Mouse (Mus musculus): ENCODE measurements around the gene Rassf3. TPM values are rescaled to one million over a fixed set of nuclear protein-coding genes. Genes with fewer than 3 reads are reported as not detected.

Rassf3 gene
- total RNA-seq (2022), result 10 to 100 TPM; 43.2 to 52.0 (median 45.0) TPM

DNA sequence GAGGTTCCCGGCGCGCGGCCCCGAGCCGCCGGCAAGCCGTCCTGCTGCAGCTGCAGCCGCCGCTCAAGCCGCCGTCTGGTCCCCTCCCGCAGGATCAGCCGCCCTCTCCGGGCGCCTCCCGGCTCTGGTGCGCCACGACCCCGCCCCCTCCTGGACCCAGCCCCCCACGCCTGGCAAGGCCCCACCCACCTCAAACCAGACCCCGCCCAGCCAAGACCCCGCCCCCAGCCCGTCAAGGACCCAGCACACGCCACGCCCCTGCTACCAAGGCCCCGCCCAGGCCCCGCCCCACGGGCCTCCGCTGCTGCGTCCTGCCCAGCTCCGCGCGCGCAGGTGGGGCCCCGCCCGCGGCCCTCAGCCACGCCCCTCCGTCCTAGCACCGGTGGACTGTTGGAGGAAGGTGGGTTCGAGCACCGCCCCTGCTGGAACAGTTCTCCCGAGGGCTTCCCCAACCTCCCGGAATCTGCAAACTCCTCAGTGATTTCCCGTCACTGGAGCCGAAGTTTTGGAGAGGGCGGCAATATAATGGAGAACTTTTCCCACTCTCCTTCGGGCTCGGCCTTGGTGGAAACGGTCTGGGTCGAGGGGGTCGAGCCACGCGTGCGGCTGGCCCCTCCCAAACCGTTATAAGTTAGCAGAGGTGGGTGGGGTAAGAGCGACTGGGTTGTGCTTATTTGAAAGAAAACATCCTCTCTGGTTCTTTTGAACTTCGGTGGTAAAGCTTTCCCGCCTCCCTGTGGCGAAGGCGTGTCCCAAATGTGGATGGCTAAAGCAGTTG is at the start of gene Rassf3:
Gene Rassf3, minus strand, starts transcription at position 158 of the 778 bp plus-strand sequence.
- peak; percentile 57 to 83 for DNase-seq (ENCODE audit: low spot score in 2 of 2)

DNA sequence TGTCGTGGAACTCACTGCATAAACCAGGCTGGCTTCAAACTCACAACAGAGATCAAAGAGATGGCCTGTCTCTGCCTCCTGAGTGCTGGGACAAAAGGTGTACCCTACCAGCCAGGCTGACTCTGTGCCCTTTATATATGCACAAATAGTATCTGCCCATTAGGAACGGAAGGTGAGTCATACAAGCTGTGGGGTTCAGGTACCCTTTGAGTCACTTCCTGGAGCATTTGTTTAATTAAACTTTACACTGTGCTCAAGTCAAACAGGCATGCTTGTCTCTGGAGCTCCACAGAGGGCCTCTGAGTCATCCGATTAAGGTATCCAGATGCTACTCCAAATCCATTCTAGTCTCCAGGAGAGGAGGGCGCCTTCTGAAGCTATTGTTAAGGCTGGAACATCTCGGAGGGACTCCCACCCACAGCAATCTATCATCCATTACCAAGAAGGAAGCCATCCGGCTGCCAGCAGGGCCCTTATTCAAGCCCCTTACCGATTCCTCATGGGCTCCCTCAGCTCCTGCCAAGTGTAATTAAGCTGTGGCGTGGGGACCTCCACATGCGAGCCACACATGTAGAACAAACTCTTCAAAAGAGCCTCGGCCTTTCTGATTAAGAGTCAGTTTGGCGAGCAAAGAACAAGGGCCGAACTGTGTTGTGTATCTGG is 44.9 kb upstream of the Rassf3 start:
- DNase-seq (ENCODE audit: low spot score in 2 of 2), result no peak

DNA sequence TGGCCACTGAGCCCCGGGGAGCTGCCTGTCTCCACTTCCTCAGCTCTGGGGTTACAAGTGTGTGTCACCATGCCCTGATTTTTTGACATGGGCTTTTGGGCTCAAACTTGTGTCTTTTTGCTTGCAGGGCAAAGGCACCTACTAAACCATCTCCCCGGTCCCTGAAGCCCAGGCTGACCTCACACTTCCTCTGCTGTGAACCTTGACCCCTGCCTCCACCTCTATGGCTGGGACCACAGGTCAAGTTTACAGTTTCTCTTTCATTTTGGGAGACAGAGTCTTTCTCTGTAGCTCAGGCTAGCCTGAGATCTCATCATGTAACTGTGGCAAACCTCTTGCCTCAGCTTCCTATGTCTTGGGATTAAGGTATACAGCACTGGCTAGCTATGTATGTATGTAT is 43.6 kb upstream of the Rassf3 start:
- no peak for DNase-seq (ENCODE audit: low spot score in 2 of 2)

DNA sequence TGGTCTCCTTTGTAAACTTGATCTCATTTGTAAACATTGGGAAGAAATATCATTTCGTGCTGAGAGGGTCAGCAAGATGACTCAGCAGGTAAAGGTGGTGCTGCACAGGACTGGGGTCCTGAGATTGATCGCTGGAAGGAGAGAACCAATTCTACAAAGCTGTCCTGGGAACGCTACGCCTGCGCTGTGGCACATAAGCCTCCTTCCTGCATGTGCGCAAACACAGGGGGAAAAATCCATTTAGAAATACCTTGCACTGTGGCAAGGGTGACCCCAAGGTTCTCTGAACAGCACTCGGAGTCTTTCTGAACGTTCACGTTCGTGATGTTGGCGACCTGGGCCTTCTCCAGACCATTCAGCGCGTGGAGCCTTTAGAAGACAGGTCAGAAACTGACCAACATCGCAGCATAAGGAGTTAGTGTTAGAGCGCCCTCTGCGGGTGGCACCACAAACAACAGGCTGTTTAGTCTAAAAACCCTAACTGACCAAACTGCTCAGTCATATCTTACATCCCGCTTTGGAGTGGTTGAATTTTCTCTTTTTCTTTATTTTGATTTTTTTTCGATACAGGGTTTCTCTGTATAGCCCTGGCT is 40.0 kb upstream of the Rassf3 start:
- DNase-seq (ENCODE audit: low spot score in 2 of 2), result peak in 1 of 2 experiments; percentile 85

DNA sequence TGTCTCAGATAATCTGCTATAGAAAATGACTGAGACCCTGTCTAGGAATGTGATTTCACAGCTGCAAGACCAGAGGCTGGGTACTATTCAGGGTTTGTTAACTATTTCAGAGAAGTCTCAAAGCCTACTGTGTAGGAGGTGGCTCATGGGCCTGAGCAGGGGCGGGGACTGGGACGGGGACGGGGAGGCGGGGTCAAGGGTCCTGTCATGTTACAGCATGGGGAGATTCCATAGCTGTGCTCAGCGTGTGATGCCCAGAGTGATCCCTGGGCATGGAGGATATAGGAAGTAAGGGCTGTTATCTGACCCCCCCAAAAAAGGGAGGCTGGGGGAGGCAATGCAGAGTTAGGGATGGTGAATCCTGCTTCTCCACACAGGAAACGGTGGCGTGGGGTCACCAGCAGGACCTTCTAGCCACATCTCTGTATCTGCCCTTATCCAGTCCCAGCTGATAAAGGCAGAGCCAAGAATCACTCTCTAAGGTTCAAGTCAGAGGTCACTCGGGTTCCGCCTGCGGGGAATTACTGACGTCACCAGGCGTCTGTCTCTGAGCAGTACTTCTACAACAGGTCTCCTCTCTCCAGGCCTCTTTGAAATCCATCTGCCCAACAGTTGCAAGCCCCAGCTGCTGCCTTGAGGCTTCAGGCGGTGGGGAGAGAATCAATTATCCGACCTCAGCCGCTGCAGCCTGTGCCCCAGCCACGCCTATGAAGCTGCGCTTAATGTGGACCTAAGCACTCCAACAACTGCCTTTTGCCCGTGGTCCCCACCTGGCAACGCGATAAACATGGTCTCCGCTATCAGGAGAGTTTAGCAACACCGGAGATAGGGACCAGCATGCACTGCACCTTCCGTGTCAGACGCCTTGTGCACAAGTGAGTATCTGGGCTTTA is 33.9 kb upstream of the Rassf3 start:
- DNase-seq (ENCODE audit: low spot score in 2 of 2), result no peak

DNA sequence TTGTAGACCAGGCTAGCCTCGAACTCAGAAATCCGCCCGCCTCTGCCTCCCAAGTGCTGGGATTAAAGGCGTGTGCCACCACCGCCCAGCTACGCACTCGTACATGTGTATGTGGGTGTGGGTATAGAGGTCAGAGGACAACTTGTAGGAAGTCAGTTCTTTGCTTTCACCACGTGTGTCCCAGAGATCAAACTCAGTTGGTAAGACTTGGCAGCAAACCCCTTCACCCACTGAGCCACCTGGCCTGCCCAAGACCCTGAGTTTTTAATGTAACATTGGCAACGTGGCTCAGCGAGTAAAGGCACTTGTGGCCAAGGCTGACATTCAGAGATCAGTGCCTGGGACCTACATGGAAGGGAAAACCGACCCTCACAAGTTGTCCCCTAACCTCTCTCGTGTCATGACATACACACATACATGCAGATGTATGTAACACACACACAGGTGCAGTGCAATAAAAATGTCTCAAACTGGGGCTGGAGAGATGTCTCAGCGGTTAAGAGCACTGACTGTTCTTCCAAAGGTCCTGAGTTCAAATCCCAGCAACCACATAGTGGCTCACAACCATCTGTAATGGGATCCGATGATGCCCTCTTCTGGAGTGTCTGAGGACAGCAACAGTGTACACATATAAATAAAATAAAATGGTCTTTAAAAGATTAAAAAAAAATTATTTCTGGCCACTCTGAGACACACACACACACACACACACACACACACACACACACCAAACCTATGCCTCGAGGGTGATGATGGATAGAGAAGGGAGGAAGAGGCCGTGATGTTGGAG is 31.8 kb upstream of the Rassf3 start:
- DNase-seq (ENCODE audit: low spot score in 2 of 2), result no peak

DNA sequence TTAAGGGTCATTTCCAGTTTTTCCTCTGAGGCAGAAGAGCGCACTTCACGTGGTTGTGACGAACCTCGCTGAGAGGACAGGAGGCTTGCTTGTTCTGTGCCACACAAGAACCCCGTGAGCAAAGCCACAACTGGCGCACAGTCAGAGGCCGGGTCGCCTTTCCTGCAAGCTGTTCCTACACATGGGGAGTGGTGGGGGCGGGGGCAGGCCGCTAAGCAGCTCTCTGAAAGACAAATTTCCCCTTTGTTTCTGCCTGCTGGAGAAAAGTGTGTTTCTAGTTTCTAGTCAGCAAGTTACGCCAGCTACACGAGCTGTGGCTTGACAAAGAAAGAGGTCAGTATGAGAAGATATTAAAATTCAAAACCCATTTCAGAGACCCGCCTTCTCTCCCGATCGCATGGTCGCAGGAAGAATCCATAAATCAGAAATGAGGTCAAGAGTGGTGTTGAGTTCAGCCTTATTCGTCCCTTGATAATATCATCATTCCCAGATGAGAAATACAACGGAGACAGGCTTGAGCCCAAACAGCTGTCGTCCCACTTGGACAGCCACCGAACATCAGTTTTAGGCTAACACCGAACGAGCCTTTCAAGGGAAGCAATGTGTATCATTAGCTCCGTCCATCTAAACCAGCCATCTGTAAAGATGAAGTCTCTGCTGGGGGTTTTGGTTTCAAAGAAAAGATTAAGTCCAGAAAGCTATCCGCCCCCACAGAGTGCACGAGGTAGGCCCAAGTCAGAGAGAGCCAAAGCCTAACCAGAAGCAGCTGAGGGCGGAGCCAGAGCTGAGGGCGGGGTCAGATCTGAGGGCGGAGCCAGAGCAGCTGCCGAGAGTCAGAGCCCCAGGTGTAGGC is 30.8 kb upstream of the Rassf3 start:
- peak in 1 of 2 experiments; percentile 38 for DNase-seq (ENCODE audit: low spot score in 2 of 2)

DNA sequence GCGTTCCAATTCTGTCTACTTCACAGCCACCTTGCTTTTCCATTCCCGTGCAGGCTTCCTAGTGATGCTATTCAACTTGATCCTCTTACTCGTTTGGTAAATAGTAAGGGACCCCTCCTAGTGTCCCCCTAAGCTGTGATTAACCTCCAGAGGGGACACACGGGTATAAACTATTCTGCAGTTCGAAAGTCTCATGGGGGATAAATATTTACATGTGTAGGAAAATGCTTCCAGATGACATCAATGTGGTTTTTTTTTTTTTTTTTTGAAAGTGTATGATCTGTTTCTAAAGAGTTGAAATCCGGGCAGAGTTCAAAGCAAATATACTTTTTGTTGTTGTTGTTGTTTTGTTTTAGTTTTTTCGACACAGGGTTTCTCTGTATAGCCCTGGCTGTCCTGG is 29.8 kb upstream of the Rassf3 start:
- no peak for DNase-seq (ENCODE audit: low spot score in 2 of 2)

DNA sequence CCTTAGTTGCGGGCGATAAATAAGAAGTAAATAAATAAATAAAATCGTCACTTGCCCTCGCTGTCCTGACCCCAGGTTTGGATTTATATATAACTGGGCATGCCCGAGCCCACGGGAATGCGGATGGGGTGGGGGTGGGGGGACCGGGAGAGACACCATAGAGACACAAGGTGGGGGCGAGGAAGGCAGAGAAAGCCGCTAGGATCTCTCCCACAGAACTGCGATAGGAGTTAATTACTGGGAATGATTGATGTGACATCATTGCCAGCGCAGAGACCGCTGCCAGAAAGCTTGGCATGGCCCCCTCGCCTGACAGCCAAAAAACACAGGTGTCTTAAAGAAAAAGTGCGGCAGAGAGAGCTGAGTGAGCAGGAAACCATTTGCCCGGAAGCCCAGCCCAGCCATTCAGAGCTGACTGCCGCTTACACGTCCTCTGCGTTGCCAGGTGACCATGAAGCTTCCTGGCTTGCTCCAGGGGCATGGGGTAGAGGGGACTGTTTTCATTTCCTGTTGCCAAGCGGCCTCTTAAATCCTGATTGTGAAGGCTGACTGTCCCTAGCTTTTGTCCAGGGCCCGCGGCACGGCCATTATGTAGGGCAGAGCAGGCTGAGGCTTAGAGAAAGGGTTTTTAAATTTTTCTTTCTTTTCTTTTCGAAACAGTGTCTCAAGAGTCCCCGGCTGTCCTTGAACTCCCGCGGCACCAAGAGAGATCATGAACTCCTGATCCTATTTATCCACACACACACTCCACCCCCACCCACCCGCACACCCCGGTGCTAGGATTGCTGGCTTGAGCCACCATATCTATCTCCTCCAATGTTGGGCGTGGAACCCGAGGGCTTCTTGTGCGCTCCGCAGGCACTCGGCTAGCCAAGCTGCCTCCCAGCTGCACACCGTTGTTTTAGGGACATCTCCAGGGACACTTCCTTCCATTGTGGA is 29.1 kb upstream of the Rassf3 start:
- DNase-seq (ENCODE audit: low spot score in 2 of 2), result peak; percentile 46 to 73

DNA sequence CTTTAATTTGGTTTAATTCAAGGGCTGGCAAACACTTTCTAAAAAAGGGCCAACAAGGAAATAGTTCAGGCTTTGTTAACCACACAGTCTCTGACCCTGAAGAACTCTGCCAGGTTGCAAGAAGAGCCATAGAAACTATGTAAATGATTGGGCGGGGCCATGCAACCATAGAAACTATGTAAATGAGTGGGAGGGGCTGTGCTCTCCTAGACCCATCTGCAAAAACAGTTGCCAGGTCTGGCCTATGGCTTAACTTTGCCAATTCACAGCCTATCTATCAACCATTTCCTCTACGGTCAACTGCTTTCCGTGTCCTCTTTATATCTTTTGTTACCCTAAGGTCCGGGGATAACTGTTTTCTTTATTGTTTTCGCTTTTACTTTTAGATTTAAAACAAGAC is 25.0 kb upstream of the Rassf3 start:
- no peak for DNase-seq (ENCODE audit: low spot score in 2 of 2)

DNA sequence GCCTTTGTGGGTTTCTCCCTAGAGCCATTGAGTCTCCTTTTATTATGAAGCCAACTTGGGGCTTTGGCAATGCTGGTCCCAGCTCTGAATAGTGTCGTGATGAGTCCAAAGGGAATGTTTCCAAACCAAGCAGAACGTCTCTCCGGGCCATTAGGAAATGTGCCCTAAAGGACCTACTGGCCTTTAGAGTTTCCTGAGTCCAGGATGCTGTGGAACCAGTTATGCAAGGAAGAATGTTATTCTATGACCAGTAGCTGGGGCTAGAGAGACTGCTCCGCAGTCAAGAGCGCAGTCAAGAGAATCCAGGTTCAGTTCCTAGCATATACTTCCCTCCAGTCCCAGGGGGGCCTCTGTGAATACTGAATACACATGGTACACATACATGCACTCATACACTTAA is 23.9 kb upstream of the Rassf3 start:
- DNase-seq (ENCODE audit: low spot score in 2 of 2), result no peak

DNA sequence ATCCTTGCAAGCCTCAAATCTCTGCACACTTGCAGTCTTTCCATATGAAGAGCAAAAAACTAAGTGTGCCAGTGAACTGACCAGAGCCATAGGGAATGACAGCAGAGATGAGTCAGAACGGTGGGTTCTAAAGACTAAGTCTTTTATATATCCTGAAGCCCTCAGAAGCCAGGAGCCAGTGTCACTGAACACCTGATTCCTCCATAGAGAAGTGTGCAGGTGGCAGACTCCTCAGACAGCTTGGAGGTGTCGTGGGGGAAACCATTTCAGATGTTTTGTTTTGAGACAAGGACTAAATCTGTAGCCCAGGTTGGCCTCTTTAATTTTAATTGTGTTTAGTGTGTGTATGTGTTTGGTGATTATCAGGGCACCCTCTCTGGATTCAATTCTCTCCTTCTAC is 22.9 kb upstream of the Rassf3 start:
- no peak for DNase-seq (ENCODE audit: low spot score in 2 of 2)

DNA sequence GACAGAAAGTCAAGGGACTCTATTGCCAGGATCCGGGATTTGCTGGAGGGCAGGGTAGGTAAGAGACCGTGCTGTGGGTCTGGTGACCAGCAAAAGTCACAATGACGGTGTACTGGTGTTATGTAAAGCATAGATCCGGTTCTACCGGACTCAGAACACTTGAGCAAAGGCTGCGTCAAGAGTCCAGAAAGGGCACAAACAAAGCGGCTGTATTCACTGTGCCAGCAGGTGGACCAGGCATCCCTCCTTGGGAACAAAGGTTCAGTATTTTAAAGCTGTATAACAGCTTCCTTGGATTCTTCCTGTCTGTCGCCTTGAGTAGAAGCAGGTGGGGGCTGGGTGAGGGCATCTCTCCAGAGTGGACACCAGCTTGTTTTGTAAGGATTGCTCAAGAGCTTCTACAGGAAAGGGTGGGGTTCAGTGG is 22.3 kb upstream of the Rassf3 start:
- no peak for DNase-seq (ENCODE audit: low spot score in 2 of 2)

DNA sequence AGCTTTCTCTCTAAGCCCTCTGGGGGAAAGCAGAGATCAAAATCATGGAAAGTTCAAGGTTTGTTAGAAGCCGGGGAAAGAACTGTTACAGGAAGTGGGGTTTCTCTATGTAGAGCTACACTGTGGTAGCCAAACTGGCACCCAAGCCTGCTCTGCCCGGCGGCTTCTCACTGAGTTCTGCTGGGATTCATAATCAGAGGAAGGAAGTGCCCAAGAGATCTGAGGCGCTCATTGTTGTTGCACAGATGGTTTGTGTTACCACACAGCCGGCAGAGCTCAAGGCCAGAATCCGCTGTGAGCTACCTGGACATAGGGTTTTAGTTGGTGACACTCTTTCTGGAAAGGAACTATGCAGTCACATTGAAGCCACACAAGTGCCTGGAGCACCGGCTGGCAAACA is 21.8 kb upstream of the Rassf3 start:
- DNase-seq (ENCODE audit: low spot score in 2 of 2), result no peak

DNA sequence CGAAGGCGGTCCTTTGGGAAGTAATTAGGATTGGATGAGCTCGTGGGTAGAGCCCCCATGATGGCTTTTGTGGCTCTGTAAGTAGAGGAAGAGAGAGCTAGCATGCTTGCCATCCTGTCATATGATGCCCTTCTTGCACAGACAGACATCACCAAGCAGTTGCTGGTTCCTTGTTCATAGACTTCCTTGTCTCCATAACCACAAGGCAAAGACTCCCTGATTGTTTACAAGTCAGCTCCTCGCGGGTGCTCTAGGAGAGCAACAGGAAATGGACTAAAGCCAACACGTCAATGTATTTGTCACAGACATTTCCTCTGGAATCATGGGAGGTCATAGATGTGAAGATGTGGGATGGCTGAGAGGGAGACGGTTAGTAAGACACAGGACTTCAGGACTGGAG is 20.5 kb upstream of the Rassf3 start:
- no peak for DNase-seq (ENCODE audit: low spot score in 2 of 2)

DNA sequence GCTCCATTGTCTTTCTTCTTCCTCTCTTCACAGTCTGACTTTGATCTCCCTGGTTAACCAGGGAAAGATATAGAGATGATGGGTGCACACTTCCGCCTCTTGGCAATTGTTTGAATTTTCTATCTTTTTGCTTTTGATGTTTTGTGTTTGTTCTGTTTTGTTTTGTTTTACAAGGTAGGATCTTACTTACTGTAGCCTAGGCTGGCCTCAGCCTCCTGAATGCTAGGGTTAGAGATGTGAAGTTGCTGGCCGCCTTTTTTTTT is 17.9 kb upstream of the Rassf3 start:
- no peak for DNase-seq (ENCODE audit: low spot score in 2 of 2)

DNA sequence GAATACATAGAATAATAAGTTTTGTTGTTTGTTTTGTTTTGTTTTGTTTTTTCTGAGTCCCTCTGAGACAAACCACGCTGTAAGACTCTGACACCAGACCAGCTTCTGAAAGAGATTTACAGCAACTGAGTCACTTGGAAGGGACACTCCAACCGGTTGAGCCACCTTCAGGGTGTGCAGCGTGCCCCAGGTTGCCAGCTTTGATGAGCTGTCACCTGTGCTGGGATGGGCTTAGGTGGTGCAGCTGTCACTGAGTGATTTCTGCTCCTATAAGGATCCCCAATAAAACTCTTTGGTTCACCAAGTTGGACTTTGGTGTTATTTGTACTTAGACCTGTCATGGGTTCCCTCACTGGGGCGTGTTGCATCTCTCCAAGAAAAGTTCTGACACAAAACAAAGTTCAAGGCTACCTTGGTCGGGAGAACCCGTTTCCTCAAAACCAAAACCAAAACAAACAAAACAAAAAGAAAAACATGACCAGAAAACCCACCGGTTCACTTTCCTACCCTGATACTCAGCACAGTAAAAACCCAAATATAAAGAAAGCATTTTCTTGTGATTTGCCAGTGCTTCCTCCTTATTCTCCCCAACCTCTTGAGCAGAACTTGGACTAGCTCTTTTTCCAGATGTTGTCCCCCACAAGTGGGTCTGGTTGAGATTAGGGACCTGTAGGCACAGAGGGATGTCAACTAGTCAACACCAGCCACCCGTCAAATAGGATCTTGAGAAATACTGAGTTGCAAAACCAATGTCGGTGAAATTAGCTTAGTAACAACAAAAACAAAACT is 17.4 kb upstream of the Rassf3 start:
- DNase-seq (ENCODE audit: low spot score in 2 of 2), result no peak

DNA sequence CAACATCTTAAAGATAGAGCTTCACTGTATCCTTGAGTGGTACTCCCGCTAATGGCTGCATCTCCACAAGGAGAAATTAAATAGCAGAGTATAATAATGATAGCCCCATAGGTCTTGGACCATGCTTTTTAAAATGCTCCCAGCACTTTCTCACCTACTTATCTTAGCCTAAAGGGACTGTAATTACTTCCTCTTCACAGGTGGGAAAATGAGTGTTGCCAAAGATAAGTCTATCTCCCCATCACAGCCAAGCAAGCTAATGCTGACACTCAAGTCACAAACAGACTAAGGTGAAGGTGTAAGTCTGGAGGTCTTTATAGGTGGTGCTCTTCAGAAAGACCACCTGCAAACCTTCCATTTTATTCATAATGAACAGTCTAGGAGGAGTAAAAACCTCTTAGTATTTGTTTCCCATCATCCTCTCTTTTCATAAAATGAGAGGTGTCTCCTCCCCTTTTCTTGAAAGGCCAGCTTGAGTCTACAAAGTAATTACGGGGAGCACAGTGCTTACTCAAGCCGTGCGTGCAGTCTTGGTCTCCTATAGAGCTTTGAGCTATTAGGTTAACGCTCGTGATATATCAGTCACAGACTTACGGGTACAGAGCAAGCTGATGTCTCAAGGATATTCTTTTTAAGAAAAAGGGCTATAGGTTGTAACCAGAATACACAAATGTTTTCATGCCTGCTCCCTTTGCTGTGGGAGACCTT is 16.6 kb upstream of the Rassf3 start:
- DNase-seq (ENCODE audit: low spot score in 2 of 2), result no peak
